Comparison of ENCODE assay signal across 17 mouse cellular contexts in the genomic region with DNA sequence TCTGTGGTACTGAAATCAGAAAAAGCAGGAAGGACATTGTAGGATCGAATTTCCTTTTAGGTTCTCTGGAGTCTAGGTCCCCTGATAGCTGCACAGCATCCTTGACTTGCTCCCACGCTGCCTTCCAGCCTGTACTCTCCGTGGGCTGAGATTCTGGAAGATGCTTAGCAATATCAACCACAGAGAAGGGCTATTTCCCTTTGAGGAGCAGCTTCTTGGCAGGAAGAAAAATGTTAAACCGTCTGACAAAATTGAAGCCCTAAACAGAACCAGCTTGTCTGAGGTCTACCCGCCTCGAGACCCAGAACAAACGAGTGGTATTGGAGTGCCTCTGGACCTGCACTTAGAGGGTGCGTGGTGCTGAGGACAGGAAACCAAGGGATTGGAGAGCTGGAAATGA. TPM values are rescaled to one million over a fixed set of nuclear protein-coding genes. Genes with fewer than 3 reads are reported as not detected.
DNase-seq lines count a peak whose midpoint lies in the region; ATAC-seq and TF ChIP-seq lines count a peak whose summit lies in the region.
"Had no signal": no experiment of that assay in that cellular context is flagged by ENCODE, and none has a peak within 500 bp of the region (broad histone marks: within the 10 kb centered on the region; RNA-seq: fewer than 3 reads in every experiment).

No protein-coding gene starts in this region.

- no peaks in the 10 kb centered on the region for H3K36me3 ChIP-seq in intestine, embryonic 14.5 days (ENCODE audit: control insufficient read depth, insufficient read depth, low read length)
- no peaks in the 10 kb centered on the region for H3K36me3 ChIP-seq in intestine, postnatal 0 days (ENCODE audit: control insufficient read depth, insufficient read depth)
- H3K36me3 ChIP-seq in embryonic facial prominence, embryonic 10.5 days (replicated peaks): no peaks in the 10 kb centered on the region
- no peaks in the 10 kb centered on the region for H3K36me3 ChIP-seq in intestine, embryonic 15.5 days
- no peaks in the 10 kb centered on the region for H3K36me3 ChIP-seq in limb, embryonic 15.5 days
- no peaks in the 10 kb centered on the region for H3K36me3 ChIP-seq in forebrain, embryonic 13.5 days (ENCODE audit: poor library complexity, severe bottlenecking)
- H3K36me3 ChIP-seq: forebrain, embryonic 12.5 days; hindbrain, embryonic 12.5 days; midbrain, embryonic 12.5 days had no signal

- DNase-seq in intestine, embryonic 14.5 days (ENCODE audit: low spot score): no peak
- no peak for DNase-seq in embryonic facial prominence, embryonic 10.5 days (ENCODE audit: low spot score)
- DNase-seq in B cell, adult 2 months: no peak
- no peak for DNase-seq in layer of hippocampus, adult 11-12 months (ENCODE audit: low spot score)
- DNase-seq: heart, adult 18-20 months; kidney, adult 9 months; layer of hippocampus, adult 9-11 months; lung, embryonic 14.5 days; thymus, postnatal 36 days had no signal

- no peak overlapping the region for H3K4me2 ChIP-seq in intestine, embryonic 14.5 days (ENCODE audit: low read length)
- no peak overlapping the region for H3K4me2 ChIP-seq in intestine, postnatal 0 days (replicated peaks; ENCODE audit: low read depth)
- no peak overlapping the region for H3K4me2 ChIP-seq in intestine, embryonic 15.5 days (replicated peaks)
- H3K4me2 ChIP-seq in limb, embryonic 15.5 days: no peak overlapping the region
- H3K4me2 ChIP-seq in forebrain, embryonic 13.5 days: no peak overlapping the region
- H3K4me2 ChIP-seq: forebrain, embryonic 12.5 days; hindbrain, embryonic 12.5 days; lung, embryonic 14.5 days; midbrain, embryonic 12.5 days had no signal

- H3K27me3 ChIP-seq in intestine, embryonic 14.5 days (replicated peaks; ENCODE audit: control insufficient read depth, insufficient read depth, low read length): no peaks in the 10 kb centered on the region
- H3K27me3 ChIP-seq in intestine, postnatal 0 days (replicated peaks; ENCODE audit: control insufficient read depth, insufficient read depth, low read length): no peaks in the 10 kb centered on the region
- H3K27me3 ChIP-seq in embryonic facial prominence, embryonic 10.5 days (replicated peaks; ENCODE audit: low read depth, poor library complexity, severe bottlenecking): no peaks in the 10 kb centered on the region
- H3K27me3 ChIP-seq in intestine, embryonic 15.5 days (replicated peaks): no peaks in the 10 kb centered on the region
- no peaks in the 10 kb centered on the region for H3K27me3 ChIP-seq in limb, embryonic 15.5 days
- no peaks in the 10 kb centered on the region for H3K27me3 ChIP-seq in forebrain, embryonic 13.5 days
- H3K27me3 ChIP-seq: forebrain, embryonic 12.5 days; hindbrain, embryonic 12.5 days; midbrain, embryonic 12.5 days had no signal

- no peak overlapping the region for H3K4me3 ChIP-seq in intestine, embryonic 14.5 days (ENCODE audit: low read depth, low read length)
- H3K4me3 ChIP-seq in intestine, postnatal 0 days (ENCODE audit: low read depth, low read length): no peak overlapping the region
- no peak overlapping the region for H3K4me3 ChIP-seq in embryonic facial prominence, embryonic 10.5 days
- no peak overlapping the region for H3K4me3 ChIP-seq in intestine, embryonic 15.5 days (replicated peaks)
- H3K4me3 ChIP-seq in limb, embryonic 15.5 days: no peak overlapping the region
- no peak overlapping the region for H3K4me3 ChIP-seq in forebrain, embryonic 13.5 days
- H3K4me3 ChIP-seq: forebrain, embryonic 12.5 days; hindbrain, embryonic 12.5 days; midbrain, embryonic 12.5 days had no signal

- H3K4me1 ChIP-seq in intestine, embryonic 14.5 days (replicated peaks; ENCODE audit: control insufficient read depth, insufficient read depth, low read length): peaks cover 13% of the 10 kb centered on the region
- no peaks in the 10 kb centered on the region for H3K4me1 ChIP-seq in intestine, postnatal 0 days (replicated peaks; ENCODE audit: control insufficient read depth, insufficient read depth, low read length)
- peaks cover 50% of the 10 kb centered on the region for H3K4me1 ChIP-seq in embryonic facial prominence, embryonic 10.5 days
- peaks cover 13% of the 10 kb centered on the region for H3K4me1 ChIP-seq in intestine, embryonic 15.5 days (replicated peaks)
- H3K4me1 ChIP-seq in limb, embryonic 15.5 days: peaks cover 45% of the 10 kb centered on the region
- no peaks in the 10 kb centered on the region for H3K4me1 ChIP-seq in forebrain, embryonic 13.5 days
- H3K4me1 ChIP-seq: hindbrain, embryonic 12.5 days had no signal

- H3K9ac ChIP-seq in intestine, embryonic 14.5 days (ENCODE audit: low read length): no peak overlapping the region
- H3K9ac ChIP-seq in intestine, postnatal 0 days (ENCODE audit: low read depth, low read length): no peak overlapping the region
- no peak overlapping the region for H3K9ac ChIP-seq in intestine, embryonic 15.5 days
- no peak overlapping the region for H3K9ac ChIP-seq in limb, embryonic 15.5 days
- no peak overlapping the region for H3K9ac ChIP-seq in forebrain, embryonic 13.5 days
- H3K9ac ChIP-seq: forebrain, embryonic 12.5 days; hindbrain, embryonic 12.5 days; lung, embryonic 14.5 days; midbrain, embryonic 12.5 days had no signal

- no peaks in the 10 kb centered on the region for H3K9me3 ChIP-seq in intestine, embryonic 14.5 days (ENCODE audit: control insufficient read depth, low read length)
- H3K9me3 ChIP-seq in intestine, postnatal 0 days (ENCODE audit: control insufficient read depth): no peaks in the 10 kb centered on the region
- no peaks in the 10 kb centered on the region for H3K9me3 ChIP-seq in embryonic facial prominence, embryonic 10.5 days
- H3K9me3 ChIP-seq in intestine, embryonic 15.5 days: no peaks in the 10 kb centered on the region
- H3K9me3 ChIP-seq in limb, embryonic 15.5 days: no peaks in the 10 kb centered on the region
- H3K9me3 ChIP-seq in forebrain, embryonic 13.5 days (replicated peaks): no peaks in the 10 kb centered on the region
- H3K9me3 ChIP-seq: forebrain, embryonic 12.5 days; hindbrain, embryonic 12.5 days; midbrain, embryonic 12.5 days had no signal

- WGBS in intestine, embryonic 14.5 days: 71% methylated on average over 8 of the region's 8 CpGs
- WGBS in intestine, postnatal 0 days: 71% methylated on average over 8 of the region's 8 CpGs
- 70% methylated on average over 8 of the region's 8 CpGs for WGBS in embryonic facial prominence, embryonic 10.5 days
- WGBS in intestine, embryonic 15.5 days: 77% methylated on average over 8 of the region's 8 CpGs
- 39% methylated on average over 8 of the region's 8 CpGs for WGBS in limb, embryonic 15.5 days
- WGBS in forebrain, embryonic 13.5 days: 84% methylated on average over 8 of the region's 8 CpGs

- H3K27ac ChIP-seq in intestine, embryonic 14.5 days (ENCODE audit: low read depth): peak overlapping the region; percentile 6; the same call in 1 of the 2 replicates
- no peak overlapping the region for H3K27ac ChIP-seq in intestine, postnatal 0 days (ENCODE audit: low read depth, low read length)
- 0 out of 2 replicates have a peak overlapping the region, but pooled peaks have one; percentile 3 for H3K27ac ChIP-seq in embryonic facial prominence, embryonic 10.5 days (replicated peaks)
- 0 out of 2 replicates have a peak overlapping the region, but pooled peaks have one; percentile 6 for H3K27ac ChIP-seq in intestine, embryonic 15.5 days
- H3K27ac ChIP-seq in limb, embryonic 15.5 days: peak overlapping the region; percentile 88
- no peak overlapping the region for H3K27ac ChIP-seq in forebrain, embryonic 13.5 days
- H3K27ac ChIP-seq: forebrain, embryonic 12.5 days; hindbrain, embryonic 12.5 days; midbrain, embryonic 12.5 days had no signal

- ATAC-seq in intestine, embryonic 14.5 days (replicated peaks; ENCODE audit: low FRiP score, low TSS enrichment, low read depth): no peak
- ATAC-seq in intestine, postnatal 0 days: no peak
- ATAC-seq in intestine, embryonic 15.5 days: no peak
- no peak for ATAC-seq in limb, embryonic 15.5 days (ENCODE audit: insufficient number of reproducible peaks, low FRiP score, low TSS enrichment, low read depth)
- no peak for ATAC-seq in forebrain, embryonic 13.5 days
- ATAC-seq: CD4-positive, CD25-positive, alpha-beta regulatory T cell, adult 4 months had no signal

- TF ChIP-seq CTCF in intestine, postnatal 0 days (IDR thresholded peaks at IDR 0.05; ENCODE audit: low read depth): no peak

RNA-seq across cellular contexts. Expression of a gene that starts 9.2 kb away (rescaled TPM):
- 164 and 184 TPM in 2 replicates for polyA plus RNA-seq in intestine, embryonic 14.5 days (2014; fragmentation: Nextera tagmentation; extraction: Ambion mirVana)
- polyA plus RNA-seq in intestine, postnatal 0 days (2015; fragmentation: Nextera tagmentation; extraction: Ambion mirVana): 99.2 and 101 TPM in 2 replicates
- 6.5 and 11.8 TPM in 2 replicates for polyA plus RNA-seq in embryonic facial prominence, embryonic 10.5 days (2016; fragmentation: Nextera tagmentation; extraction: Ambion mirVana)
- 274 and 282 TPM in 2 replicates for polyA plus RNA-seq in intestine, embryonic 15.5 days (2015; fragmentation: Nextera tagmentation; extraction: Ambion mirVana)
- 369 and 451 TPM in 2 replicates for polyA plus RNA-seq in limb, embryonic 15.5 days (2015; fragmentation: Nextera tagmentation; extraction: Ambion mirVana)
- polyA plus RNA-seq in forebrain, embryonic 13.5 days (2015; fragmentation: Nextera tagmentation; extraction: Ambion mirVana): 4.4 and 5.4 TPM in 2 replicates
- polyA plus RNA-seq: CD4-positive, CD25-positive, alpha-beta regulatory T cell, adult 4 months had no signal

RNA-seq across cellular contexts. Expression of a gene that starts 57.2 kb away (rescaled TPM):
- polyA plus RNA-seq in intestine, embryonic 14.5 days (2014; fragmentation: Nextera tagmentation; extraction: Ambion mirVana): 0.11 TPM in 1 of 2 replicates, not detected in the other
- 0.83 and 1.2 TPM in 2 replicates for polyA plus RNA-seq in intestine, postnatal 0 days (2015; fragmentation: Nextera tagmentation; extraction: Ambion mirVana)
- polyA plus RNA-seq in embryonic facial prominence, embryonic 10.5 days (2016; fragmentation: Nextera tagmentation; extraction: Ambion mirVana): not detected in 2 replicates
- 0.64 and 1.3 TPM in 2 replicates for polyA plus RNA-seq in intestine, embryonic 15.5 days (2015; fragmentation: Nextera tagmentation; extraction: Ambion mirVana)
- polyA plus RNA-seq in limb, embryonic 15.5 days (2015; fragmentation: Nextera tagmentation; extraction: Ambion mirVana): 0.12 and 0.14 TPM in 2 replicates
- not detected in 2 replicates for polyA plus RNA-seq in forebrain, embryonic 13.5 days (2015; fragmentation: Nextera tagmentation; extraction: Ambion mirVana)
- polyA plus RNA-seq: CD4-positive, CD25-positive, alpha-beta regulatory T cell, adult 4 months; forebrain, embryonic 12.5 days; hindbrain, embryonic 12.5 days; lung, embryonic 14.5 days; midbrain, embryonic 12.5 days had no signal

Comparison
In these comparisons a context has a peak if more than half of its experiments do, and no peak if none do; other contexts are left out.
1. H3K27ac ChIP-seq: peak in intestine, embryonic 14.5 days (single experiment), embryonic facial prominence, embryonic 10.5 days (single experiment), intestine, embryonic 15.5 days (single experiment) and limb, embryonic 15.5 days (single experiment); none in intestine, postnatal 0 days (single experiment) and forebrain, embryonic 13.5 days (single experiment).